Mouse (Mus musculus) c-Kit-positive CD71-positive TER-119-negative erythroid progenitor cells, embryonic 14.5 days (primary cell): Measurements from ENCODE around the gene Osbpl10.

Source experiments
- DNase-seq: peaks from one replicate; pipeline ENCODE4 v3.0.0-alpha.2; 2013; ENCODE audit warnings: low read depth

Gene Osbpl10

DNA sequence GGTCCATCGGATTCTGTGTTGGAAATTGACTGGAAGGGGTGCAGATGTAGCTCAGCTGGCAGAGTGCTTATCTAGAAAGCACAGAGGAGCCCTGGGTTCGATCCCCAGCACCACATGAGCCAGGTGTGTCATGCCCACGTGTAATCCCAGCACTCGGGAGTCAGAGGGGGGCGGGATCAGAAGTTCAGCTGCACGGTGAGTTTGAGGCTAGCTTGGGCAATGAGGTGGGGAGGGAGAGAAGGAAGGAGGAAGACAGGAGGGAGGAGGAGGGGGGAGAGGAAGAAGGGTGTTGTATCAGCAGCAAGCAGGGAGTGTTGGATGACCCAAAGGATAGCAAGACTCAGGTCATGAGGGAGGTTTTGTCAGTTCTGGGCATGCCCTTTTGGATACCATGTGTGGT, 55.9 kb downstream of the Osbpl10 start:
- no peak for DNase-seq

DNA sequence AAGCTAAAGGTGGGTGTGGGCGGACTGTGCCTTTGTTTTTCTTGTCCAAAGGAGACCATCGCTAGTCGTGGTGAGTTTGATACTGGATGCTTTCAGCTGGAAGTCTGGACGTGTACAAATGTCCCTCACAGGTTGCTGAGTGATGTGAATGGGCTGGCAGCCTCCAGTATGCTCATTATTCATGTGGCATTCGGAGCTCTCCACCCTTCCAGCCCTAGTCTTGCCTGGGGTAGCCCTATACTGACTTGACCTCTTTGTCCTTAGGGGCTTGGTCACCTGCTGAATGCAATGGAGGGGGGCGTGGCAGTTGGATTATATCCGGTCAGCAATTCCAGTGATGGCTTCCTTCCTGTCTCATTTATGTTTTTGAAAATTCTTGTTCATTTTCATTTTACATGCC, 56.4 kb downstream of the Osbpl10 start:
- DNase-seq: no peak

DNA sequence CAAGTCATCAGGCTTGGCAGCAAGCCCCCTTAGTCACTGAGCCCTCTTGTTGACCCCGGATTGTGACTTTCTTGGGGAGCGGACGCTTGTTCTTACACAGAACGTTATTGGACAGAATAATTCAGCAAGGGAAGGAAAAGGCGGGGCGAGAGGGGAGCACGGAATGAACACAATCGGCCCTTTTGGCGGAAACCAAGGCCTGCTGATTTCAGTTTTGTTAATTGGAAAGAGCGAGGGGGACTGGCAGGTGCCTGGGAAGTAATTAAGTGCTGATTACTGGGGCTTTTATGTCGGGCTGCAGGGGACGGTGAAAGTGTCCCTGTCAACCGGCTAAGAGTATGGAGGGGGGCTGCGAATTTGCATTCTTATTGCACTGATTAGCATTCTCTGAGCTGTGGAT, 59.8 kb downstream of the Osbpl10 start:
- no peak for DNase-seq

DNA sequence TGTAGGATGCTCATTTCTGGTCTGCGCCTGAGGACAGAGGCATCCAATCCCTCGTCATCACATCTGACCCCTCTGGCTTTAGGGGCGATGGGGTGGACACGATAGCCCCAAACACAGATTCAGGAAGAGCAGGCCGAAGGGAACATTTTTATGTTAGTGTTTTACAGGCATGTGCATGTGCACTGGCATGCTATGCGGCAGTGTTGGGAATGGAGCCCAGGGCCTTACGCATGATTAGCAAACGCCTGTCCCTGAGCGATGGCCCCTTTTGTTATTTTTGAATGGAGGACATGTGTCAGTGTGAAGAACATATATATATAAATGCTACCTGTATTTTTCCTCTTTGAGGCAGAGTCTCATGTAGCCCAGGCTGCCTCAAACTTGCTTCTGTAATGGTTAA, 60.3 kb downstream of the Osbpl10 start:
- DNase-seq: no peak

DNA sequence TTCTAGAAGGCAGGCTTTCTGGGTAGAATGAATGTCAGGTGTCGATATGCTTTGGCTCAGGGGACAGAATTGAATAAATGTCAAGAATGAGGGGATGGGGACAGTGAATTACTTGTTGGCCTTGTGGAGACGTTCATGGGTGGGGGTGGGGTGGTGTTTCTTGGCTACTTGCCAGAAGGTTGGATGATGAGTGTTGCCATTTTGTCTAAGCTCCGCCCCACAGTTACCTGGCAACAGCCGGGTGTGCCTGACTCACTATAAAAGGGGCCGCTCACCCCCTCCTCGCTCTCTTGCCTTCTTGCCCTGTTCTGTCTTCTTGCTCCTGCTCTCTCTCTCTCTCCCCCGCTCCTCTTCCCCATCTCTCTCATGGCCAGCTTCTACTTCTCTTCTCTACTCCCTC, 60.9 kb downstream of the Osbpl10 start:
- no peak for DNase-seq

DNA sequence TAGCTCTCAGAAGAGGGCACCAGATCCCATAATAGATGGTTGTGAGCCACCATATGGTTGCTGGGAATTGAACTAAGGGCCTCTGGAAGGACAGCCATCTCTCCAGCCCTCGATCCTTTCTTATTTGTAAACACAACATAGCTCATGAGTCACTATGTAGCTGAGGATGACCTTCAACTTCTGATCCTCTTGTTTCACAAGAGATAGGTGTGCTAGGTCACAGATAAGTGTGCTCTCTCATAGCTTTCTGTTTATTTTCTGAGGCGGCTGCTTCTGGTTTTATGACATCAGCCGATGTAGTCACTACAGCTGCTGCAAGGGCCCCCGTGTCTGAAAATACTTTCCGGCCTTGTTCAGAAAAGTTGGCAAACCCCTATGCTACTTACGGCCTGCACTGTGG, 64.2 kb downstream of the Osbpl10 start:
- no peak for DNase-seq

DNA sequence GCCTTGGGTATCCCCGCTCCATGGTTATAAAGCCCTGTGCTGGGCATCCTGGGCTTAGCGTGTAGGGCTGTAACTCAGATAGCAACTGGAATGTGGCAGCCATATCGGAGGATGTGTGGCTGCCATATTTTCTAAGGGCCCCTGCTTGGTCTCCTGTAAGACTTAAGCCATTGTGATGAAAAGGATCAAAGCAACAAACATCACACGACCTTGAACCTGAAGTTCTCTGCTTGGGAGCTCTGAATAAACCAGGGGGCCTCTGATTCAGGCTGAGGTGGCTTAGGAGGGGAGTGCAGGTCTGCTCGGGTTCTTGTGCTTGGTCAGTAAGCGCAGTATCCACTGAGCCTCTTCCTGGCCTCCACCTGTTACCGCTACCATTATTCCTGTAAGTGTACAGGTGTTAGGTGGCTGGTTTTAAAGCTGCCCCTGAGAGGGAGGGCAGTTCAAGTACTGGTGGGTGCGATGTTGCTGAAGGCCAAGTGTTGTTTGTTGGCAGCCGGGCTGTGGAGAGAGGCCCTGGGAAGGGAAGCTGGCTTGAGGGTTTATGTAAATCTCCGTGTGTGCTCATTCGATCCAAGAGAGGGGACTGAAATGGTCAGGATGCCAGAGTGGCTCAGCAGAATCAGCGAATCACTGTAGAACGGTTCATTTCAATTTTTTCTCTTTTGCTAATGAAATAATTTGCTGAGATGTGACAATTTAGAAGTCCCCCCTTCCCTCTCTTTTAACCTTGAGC, 64.8 kb downstream of the Osbpl10 start:
- no peak for DNase-seq

DNA sequence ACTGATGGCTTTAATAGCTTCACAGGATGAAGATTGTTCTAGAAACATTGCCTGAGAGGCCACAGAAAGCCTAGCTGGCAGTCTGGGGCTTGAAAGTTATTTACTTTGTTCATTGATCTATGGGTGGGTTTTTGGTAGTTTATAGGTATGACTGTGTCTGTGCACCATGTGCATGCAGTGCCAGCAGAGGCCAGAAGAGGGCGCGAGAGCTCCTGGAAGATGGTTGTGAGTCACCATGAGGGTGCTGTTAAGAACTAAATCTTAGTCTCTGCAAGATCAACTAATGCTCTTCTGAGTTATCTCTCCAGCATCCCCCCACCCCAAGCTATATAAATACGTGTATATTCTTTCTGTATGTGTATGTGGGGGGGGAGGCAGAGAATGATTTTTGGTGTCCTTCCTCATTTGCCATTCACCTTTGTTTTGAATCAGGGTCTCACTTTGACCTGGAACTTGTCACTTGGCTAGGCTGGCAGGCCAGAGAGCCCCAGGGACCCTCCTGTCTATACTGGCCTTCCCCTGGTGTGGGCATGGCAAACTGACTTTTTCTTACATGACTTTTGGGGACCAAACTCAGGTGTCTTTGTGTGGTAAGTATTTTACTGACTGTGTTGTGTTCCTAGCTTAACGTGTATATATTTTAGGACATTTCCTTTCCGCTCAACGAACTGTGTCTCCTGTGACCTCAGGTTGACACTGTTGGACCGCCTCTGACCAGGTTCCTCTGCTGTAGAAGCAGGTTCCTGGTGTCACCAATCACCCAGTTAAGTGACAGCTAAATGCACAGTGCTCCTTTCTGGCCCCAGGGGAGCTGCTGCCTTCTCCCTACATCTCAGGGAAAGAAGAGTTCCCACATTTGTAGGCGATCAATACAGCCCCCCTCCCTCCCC, 65.8 kb downstream of the Osbpl10 start:
- DNase-seq: no peak

DNA sequence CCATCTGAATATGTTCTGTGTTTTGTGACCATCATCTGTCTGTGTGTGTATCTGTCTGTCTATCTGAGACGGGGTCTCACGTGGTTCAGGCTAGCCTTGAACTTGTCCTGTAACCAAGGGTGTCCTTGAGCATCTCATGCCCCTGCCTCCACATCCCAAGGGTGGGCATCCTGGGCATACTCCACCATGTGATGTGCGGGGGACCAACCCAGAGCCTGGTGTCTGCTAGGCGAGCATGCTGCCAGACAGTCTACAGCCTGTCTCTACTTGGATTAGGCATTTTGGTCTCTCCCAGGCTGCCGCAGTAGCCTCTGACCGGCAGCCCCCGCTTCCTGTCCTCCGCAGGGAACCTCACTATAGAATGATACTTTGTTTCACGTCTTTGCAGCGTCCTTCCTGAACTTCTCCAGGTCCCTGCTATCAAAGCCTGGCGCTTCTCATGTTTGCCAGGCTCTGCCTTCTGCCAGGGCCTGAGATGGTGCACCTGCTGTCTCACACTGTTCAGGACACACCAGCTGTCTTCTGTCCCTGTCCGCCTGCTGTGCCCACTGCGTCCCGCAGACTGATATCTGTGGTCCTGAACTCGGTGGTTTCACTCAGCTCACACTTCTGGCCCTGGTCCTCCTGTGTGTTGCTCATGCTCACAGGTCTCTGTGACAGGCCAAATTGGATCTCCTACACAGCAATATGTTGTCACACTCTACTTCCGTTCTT, 66.9 kb downstream of the Osbpl10 start:
- DNase-seq: no peak

DNA sequence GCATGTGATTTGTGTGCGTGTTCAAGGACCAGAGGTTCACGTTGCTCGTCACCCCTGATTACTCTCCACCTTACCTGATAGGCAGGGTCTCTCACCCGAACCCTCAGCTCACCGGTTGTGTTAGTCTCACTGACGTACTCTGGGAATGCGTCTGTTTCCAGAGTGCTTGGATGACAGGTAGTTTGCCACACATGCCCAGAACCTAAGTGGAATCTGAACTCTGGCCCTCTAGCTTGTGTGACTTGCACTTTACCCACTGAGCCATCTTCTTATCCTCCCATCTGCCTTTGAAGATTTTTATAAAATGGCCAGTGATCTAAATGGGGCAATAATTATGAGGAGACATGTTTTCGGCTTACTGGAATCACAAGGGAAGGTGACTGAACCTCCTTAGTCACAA, 68.3 kb downstream of the Osbpl10 start:
- no peak for DNase-seq

DNA sequence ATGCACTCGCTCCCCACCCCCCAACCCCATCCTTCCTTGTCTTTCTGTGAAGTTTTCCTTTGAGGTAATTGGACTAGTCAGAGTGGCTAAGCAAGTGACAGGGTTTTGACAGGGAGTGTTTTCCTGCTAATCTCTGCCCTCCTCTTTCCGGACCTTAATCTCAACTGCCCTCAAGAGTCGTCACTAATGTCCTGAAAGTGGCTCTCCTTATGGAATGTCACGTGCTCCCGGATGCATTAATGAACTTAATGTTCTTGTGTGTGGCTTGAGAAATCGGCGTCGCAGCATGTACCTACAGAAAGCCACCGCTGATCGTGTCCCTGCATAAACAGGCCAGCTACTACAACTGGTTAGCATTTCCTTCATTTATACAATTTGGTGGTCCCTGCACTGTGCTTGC, 70.0 kb downstream of the Osbpl10 start:
- DNase-seq: no peak

DNA sequence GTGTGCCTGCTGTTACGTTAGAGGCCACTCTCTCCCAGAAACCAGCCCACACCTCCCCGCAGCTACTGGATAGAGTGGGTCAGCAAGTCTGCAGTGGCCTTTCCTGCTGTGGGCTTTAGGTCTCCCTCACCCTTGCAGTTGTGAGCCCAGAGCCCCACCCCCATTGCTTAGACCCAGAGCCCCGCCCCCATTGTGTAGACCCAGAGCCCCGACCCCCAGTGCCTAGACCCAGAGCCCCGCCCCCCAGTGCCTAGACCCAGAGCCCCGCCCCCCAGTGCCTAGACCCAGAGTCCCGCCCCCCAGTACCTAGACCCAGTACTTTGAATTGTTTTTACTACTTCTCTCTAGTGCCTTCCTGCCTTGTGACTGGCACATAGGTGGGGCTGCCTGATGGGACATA, 70.5 kb downstream of the Osbpl10 start:
- DNase-seq: no peak

DNA sequence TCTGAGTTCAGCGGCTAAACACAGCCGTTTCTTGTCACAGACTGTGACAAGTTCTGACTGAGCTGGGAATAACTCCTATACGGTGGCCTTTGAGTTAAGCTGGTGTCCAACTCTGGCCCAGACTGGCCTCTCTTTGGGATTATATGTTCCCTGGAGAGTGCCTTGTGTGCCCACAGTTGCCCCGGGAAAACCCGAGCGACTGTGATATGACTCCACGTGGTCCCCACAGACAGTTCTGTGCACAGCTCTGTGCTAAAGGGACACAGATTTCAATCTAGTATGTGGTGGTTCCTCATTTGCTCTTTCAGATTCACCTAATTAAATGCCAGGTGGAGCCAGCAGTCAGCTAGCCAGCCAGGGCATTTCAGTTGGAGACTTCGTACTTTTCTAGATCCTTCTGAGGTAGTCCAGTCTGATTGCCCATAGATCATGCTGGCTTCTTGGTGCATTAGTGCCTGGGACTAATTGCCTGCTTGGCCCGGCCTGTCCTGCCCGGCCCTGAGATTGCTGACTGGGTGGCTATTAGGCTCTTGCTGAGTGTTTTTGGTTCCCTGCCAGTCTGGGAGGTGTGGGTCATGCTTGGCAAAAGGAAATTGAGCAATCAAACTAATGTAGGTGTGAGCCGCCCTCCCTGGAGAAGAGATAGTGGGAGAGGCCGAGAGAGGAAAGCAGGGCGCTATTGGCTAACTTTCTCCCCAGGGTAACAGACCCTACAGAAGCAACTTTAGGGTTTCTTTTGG, 71.8 kb downstream of the Osbpl10 start:
- no peak for DNase-seq

DNA sequence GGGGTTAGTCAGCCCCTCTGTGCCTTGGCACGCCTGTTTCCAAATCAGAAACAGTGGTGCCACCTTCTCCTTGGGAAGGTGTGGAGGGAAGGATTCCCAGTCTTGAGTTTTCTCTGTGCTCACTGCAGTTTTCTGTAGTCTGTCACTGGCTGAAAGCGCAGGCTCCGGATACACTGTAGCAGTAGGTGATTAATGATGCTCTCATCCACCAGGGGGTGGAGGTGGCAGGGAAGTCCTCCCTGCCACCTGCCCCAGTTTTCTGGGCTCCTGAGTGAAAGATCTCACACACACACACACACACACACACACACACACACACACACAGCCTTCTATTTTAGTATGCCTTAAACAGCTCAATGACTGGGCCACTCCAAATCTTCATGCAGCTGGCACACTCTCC, 73.6 kb downstream of the Osbpl10 start:
- DNase-seq: no peak

DNA sequence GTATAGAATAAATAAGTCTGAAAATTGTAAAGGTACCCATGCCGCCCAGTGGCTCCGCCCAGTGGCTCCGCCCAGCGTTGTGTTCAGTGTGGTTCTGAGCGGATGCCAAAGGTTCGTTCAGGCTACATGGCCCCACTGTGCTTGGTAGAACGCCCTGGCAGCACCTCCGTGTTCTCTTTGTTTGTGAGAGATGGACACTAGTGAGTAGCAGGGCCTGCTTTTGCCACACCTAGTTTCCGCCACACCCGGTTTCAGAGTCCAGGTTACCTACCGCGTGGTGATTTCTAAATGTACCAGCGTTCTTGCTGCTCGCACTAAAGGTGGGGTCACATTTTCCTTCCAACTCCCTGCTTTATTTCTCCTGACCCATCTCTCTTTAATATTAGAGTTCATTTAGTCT, 75.4 kb downstream of the Osbpl10 start:
- DNase-seq: no peak

DNA sequence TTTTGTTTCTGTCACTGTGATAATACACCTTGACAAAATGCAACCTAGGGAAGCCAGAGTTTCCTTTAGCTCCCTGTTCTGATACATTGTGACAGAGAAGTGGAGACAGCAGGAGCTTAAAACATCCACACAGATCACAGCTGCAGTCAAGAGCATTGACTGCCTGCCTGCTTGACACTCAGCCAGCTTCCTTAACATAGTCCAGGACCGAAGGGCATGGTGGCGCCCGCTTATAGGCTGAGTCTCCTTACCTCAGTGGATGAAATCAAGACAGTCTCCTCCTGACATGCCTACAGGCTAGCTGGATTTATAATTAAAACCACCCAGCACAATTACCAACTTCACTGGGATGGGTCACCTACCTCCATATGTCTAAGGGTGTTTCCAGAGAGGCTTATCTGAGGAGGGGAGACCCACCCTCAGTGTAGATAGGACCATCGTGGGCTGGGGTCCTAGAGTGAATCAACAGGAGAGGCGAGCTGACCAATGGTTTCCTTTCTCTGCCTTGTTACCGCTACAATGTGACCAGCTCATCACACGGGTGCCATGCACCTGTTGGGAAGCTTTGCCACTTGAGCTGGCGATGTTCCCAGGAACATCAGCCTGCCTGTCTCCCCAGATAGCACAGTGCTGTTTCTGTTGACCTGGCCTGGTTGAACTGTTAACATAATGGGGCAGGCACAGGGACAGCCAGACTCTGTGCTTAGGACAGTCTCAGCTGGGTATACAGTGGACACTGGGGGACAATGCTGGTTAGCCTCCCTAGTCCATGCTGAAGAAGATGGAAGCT, 76.9 kb downstream of the Osbpl10 start:
- DNase-seq: no peak

DNA sequence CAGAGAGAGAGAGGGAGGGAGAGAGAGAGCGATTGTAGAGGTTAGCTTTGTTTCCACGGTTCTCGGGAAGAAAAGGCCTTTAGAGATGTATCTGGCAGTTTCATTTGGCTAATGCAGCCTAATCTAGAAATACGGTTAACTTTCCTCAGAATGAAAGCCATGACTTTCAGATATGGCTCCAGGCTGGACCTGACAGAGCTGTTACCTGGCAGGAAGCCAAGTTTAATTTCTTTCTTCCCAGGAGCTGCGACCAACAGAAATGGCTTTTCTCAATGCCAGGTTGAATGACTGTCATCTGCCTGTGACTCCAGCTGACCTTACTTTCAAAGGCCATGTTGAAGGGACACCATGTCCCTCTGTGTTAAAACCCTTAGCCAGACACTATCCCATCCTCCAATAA, 80.4 kb downstream of the Osbpl10 start:
- DNase-seq: no peak

DNA sequence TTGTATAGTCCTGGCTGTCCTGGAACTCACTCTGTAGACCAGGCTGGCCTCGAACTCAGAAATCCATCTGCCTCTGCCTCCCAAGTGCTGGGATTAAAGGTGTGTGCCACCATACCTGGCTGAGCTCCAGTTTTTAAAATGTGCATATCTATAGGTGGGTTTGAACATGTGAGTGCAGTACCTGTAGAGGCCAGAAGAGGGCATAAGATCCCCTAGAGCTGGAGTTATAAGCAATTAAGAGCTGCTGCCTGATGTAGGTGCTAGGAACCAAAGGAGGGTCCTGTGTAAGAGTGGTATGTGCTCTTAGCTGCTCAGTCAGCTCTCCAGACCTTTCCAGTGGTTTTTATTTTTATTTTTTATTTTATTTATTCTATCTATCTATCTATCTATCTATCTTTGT, 86.5 kb downstream of the Osbpl10 start:
- DNase-seq: no peak

DNA sequence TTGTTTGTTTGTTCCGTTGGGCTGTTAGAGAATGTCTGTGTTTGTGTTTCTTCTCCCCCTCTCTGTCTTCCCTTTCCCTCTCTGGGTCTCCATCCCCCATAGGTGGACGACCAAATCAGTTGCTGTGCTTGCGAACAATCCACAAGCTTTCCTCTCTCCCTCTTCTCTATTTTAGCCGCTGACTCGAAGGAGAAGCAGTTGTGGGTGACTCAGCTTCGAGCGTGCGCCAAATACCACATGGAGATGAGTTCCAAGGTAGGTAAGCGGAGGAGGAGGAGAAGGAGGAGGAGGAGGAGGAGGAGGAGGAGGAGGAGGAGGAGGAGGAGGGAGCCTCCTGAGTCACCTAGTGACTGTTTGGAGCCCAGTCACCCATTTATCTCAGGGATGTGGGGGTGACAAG, 88.7 kb downstream of the Osbpl10 start:
- DNase-seq: no peak

DNA sequence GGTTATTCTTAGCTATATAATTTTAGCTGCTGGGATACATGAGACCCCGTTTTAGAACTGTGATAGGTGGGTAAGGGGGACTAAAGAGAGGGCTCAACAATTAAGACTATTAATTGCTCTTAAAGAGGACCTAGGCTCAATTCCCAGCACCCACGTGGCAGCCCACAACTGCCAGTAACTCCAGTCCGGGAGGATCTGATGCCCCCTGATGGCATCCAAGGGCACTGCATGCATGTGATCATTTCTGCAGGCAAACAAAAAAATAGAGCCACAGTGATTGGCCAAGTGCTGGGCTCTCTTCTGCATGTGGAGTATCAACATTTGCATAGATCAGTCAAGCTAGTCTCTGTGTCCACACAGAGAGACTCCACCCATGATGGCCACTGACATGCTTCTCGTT, 96.8 kb downstream of the Osbpl10 start:
- DNase-seq: no peak

DNA sequence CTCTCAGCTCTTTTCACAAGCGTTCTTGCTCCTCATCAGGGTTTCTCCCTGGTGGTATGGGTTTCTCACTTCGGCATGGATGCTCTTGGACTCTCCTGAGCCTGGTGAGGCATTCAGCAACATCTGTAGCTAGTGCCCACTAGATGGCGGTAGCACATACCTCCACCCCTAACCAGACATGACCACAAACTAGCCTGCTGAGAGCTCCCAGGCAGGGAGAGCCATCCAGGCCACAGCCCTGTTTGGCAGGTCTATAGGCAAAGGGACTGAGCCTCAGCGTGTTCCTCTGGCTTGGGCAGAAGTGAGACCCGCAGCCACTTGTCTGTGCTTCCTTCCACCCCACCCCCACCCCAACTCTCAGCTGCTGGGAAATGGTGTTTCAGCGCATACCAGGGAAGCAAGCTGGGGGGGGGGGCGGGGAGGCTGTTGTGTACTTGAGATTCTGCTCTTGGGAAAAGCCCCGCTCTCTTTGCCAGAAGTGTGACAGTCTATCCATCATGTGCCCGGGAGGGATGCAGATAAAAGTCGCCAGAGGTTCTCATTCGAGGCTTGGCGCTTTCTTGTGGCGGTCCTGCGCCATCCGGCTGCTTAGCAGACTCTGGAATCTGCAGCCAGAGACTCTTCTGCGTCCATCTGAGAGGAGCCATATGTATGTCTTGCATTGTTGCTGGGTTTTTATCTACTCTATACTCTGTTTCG, 110.1 kb downstream of the Osbpl10 start:
- DNase-seq: peak; percentile 19
